Mouse (Mus musculus) intestine, embryonic 16.5 days (tissue): ENCODE data around the gene Wdpcp. TPM values are rescaled to one million over a fixed set of nuclear protein-coding genes. Genes with fewer than 3 reads are reported as not detected.

Experiments
- ATAC-seq: fragments of 200-750 bp; cut with Nextera tagmentation; 2 replicates; pipeline ENCODE4 v1.8.0; 2017; ENCODE audit warnings: moderate TSS enrichment, moderate library complexity
- H3K27ac ChIP-seq: fragments of 300-500 bp; sonication (generic); 2 replicates; pipeline ENCODE4 v1.5.1; 2014; ENCODE audit warnings: mild to moderate bottlenecking, low read length
- H3K27me3 ChIP-seq: fragments of 300-500 bp; sonication (generic); replicated peaks from 2 replicates; pipeline ENCODE4 v1.6.1; 2014; ENCODE audit warnings: low read length, control low read depth, mixed read lengths; ENCODE audit not compliant: control insufficient read depth, insufficient read depth
- H3K36me3 ChIP-seq: fragments of 300-500 bp; sonication (generic); 2 replicates; pipeline ENCODE4 v1.6.1; 2014; ENCODE audit warnings: low read length, control low read depth; ENCODE audit not compliant: control insufficient read depth, insufficient read depth
- H3K4me1 ChIP-seq: fragments of 300-500 bp; sonication (generic); 2 replicates; pipeline ENCODE4 v1.6.1; 2014; ENCODE audit warnings: low read length, control low read depth, mixed read lengths; ENCODE audit not compliant: control insufficient read depth, insufficient read depth
- H3K4me2 ChIP-seq: fragments of 300-500 bp; sonication (generic); 2 replicates; pipeline ENCODE4 v1.6.1; 2014; ENCODE audit warnings: low read depth, low read length, control low read depth
- H3K4me3 ChIP-seq: fragments of 300-500 bp; sonication (generic); 2 replicates; pipeline ENCODE4 v1.5.1; 2014; ENCODE audit warnings: mild to moderate bottlenecking, low read length
- H3K9ac ChIP-seq: fragments of 300-500 bp; sonication (generic); 2 replicates; pipeline ENCODE4 v1.6.1; 2014; ENCODE audit warnings: low read depth, low read length
- H3K9me3 ChIP-seq: fragments of 300-500 bp; sonication (generic); 2 replicates; pipeline ENCODE4 v1.6.1; 2016; ENCODE audit warnings: low read length, control low read depth; ENCODE audit not compliant: control insufficient read depth
- WGBS: fragments of 180-500 bp; shearing (Covaris S2); extraction: QIAGEN DNeasy Blood & Tissue Kit; methylation state at CpG from one replicate; pipeline ENCODE4 v1.1.7; 2014; 5-methylcytosine and 5-hydroxymethylcytosine counted together
- polyA plus RNA-seq: library from polyadenylated mRNA; unstranded; fragments of >200 nt; fragmentation: Nextera tagmentation; extraction: Ambion mirVana; gene quantifications from 2 replicates; pipeline ENCODE4 v1.2.1, GENCODE M21; 2015

Wdpcp gene
- polyA plus RNA-seq, 1 experiment from 2014 or later: 5.7 TPM

GRCm38 (mm10) chr11:21824941-21825340 is 252.9 kb downstream of the Wdpcp start:
- Histone ChIP-seq H3K4me3 (no peak overlapping the region), H3K36me3 (no peaks in the 10 kb centered on the region), H3K27me3 (no peaks in the 10 kb centered on the region), H3K9me3 (no peaks in the 10 kb centered on the region), H3K27ac (no peak overlapping the region), H3K4me1 (no peaks in the 10 kb centered on the region), H3K9ac (no peak overlapping the region), H3K4me2 (no peak overlapping the region)
- no peak for ATAC-seq
- WGBS: 98% methylated on average over 3 of the region's 3 CpGs

GRCm38 (mm10) chr11:21826521-21826920 is 254.5 kb downstream of the Wdpcp start:
- Histone ChIP-seq H3K9ac (no peak overlapping the region), H3K4me2 (no peak overlapping the region), H3K9me3 (no peaks in the 10 kb centered on the region), H3K4me1 (no peaks in the 10 kb centered on the region), H3K27ac (no peak overlapping the region), H3K4me3 (no peak overlapping the region), H3K36me3 (no peaks in the 10 kb centered on the region), H3K27me3 (no peaks in the 10 kb centered on the region)
- no peak for ATAC-seq
- WGBS: 81% methylated on average over 1 of the region's 1 CpGs

- Histone ChIP-seq H3K27ac (no peak overlapping the region), H3K9ac (no peak overlapping the region), H3K4me2 (no peak overlapping the region), H3K4me1 (no peaks in the 10 kb centered on the region), H3K9me3 (no peaks in the 10 kb centered on the region), H3K4me3 (no peak overlapping the region), H3K36me3 (no peaks in the 10 kb centered on the region), H3K27me3 (no peaks in the 10 kb centered on the region)
- 87% methylated on average over 2 of the region's 2 CpGs for WGBS
- ATAC-seq: no peak
Observed at GRCm38 (mm10) chr11:21847040-21847439, 275.0 kb downstream of the Wdpcp start.

- no peak overlapping the region for H3K4me2 ChIP-seq
- no peaks in the 10 kb centered on the region for H3K36me3 ChIP-seq
- H3K4me1 ChIP-seq: no peaks in the 10 kb centered on the region
- no peak overlapping the region for H3K9ac ChIP-seq
- ATAC-seq: no peak
- H3K27ac ChIP-seq: no peak overlapping the region
- no peak overlapping the region for H3K4me3 ChIP-seq
- no peaks in the 10 kb centered on the region for H3K9me3 ChIP-seq
- no peaks in the 10 kb centered on the region for H3K27me3 ChIP-seq
- 59% methylated on average over 6 of the region's 6 CpGs for WGBS
Observed at GRCm38 (mm10) chr11:21864000-21864399, 292.0 kb downstream of the Wdpcp start.

- Histone ChIP-seq H3K4me1 (no peaks in the 10 kb centered on the region), H3K4me2 (no peak overlapping the region), H3K36me3 (no peaks in the 10 kb centered on the region), H3K4me3 (no peak overlapping the region), H3K27me3 (no peaks in the 10 kb centered on the region), H3K9me3 (no peaks in the 10 kb centered on the region), H3K9ac (no peak overlapping the region), H3K27ac (no peak overlapping the region)
- 80% methylated on average over 6 of the region's 6 CpGs for WGBS
- no peak for ATAC-seq
Observed at GRCm38 (mm10) chr11:21864516-21864915, 292.5 kb downstream of the Wdpcp start.

- Histone ChIP-seq H3K9ac (no peak overlapping the region), H3K9me3 (no peaks in the 10 kb centered on the region), H3K4me3 (no peak overlapping the region), H3K27ac (no peak overlapping the region), H3K36me3 (no peaks in the 10 kb centered on the region), H3K4me2 (no peak overlapping the region), H3K4me1 (no peaks in the 10 kb centered on the region), H3K27me3 (no peaks in the 10 kb centered on the region)
- no peak for ATAC-seq
- 58% methylated on average over 3 of the region's 3 CpGs for WGBS
Observed at GRCm38 (mm10) chr11:21868675-21869074, 296.6 kb downstream of the Wdpcp start.

- no peak for ATAC-seq
- Histone ChIP-seq H3K9ac (no peak overlapping the region), H3K4me2 (no peak overlapping the region), H3K27me3 (no peaks in the 10 kb centered on the region), H3K4me3 (no peak overlapping the region), H3K36me3 (no peaks in the 10 kb centered on the region), H3K4me1 (no peaks in the 10 kb centered on the region), H3K9me3 (no peaks in the 10 kb centered on the region), H3K27ac (no peak overlapping the region)
- WGBS: 89% methylated on average over 1 of the region's 1 CpGs
Observed at GRCm38 (mm10) chr11:21870863-21871262, 298.8 kb downstream of the Wdpcp start.

- ATAC-seq: no peak
- Histone ChIP-seq H3K4me1 (no peaks in the 10 kb centered on the region), H3K4me2 (no peak overlapping the region), H3K9ac (no peak overlapping the region), H3K27ac (no peak overlapping the region), H3K36me3 (no peaks in the 10 kb centered on the region), H3K4me3 (no peak overlapping the region), H3K9me3 (no peaks in the 10 kb centered on the region), H3K27me3 (no peaks in the 10 kb centered on the region)
- WGBS: 65% methylated on average over 4 of the region's 4 CpGs
Observed at GRCm38 (mm10) chr11:21871728-21872127, 299.7 kb downstream of the Wdpcp start.

- Histone ChIP-seq H3K27me3 (no peaks in the 10 kb centered on the region), H3K9ac (no peak overlapping the region), H3K4me1 (no peaks in the 10 kb centered on the region), H3K4me2 (no peak overlapping the region), H3K9me3 (no peaks in the 10 kb centered on the region), H3K27ac (no peak overlapping the region), H3K36me3 (no peaks in the 10 kb centered on the region), H3K4me3 (no peak overlapping the region)
- ATAC-seq: no peak
- 87% methylated on average over 2 of the region's 2 CpGs for WGBS
Observed at GRCm38 (mm10) chr11:21875077-21875476, 303.0 kb downstream of the Wdpcp start.

- Histone ChIP-seq H3K36me3 (no peaks in the 10 kb centered on the region), H3K4me1 (no peaks in the 10 kb centered on the region), H3K9me3 (no peaks in the 10 kb centered on the region), H3K27ac (no peak overlapping the region), H3K9ac (no peak overlapping the region), H3K4me3 (no peak overlapping the region), H3K4me2 (no peak overlapping the region), H3K27me3 (no peaks in the 10 kb centered on the region)
- WGBS: 84% methylated on average over 3 of the region's 3 CpGs
- ATAC-seq: no peak
Observed at GRCm38 (mm10) chr11:21894696-21895095, 322.7 kb downstream of the Wdpcp start.
